Mouse (Mus musculus) B cell, adult 2 months (primary cell): ENCODE data around the gene Eif3l.

Experiments
- DNase-seq, 2 experiments: peaks; one replicate each; pipeline ENCODE4 v3.0.0; 2022

The Eif3l gene

DNA sequence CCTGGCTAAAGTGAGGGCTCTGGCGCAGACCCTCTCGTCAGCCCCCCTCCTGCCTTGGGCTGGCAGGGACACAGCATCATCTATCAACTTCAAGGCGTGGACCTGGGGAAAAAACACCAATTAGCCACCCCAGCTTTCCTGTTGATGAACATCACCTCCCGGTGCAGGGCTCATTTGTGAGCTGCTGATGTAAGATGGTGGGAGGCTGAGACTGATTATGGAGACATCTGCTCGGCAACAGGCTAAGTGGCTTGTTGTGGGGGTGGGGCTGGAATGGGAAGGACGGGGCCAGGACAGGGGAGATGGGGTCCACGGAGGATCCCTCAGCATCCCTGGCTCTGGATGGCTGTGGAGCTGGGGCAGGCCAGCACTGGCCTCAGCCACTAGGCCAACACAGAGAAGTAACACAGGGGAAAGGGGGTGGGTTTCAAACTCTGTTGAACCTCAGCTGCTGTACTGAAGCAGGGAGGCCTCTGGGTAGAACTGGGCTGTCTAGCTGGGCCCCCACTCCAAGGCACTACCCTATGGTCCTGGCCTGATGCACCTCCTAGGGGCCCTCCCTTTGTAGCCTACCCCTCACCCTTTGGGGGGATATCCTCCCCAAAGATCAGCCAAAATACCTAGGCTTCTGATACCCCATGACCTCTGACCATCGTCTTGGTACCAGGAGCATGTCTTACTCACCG is 24.7 kb upstream of the Eif3l start:
- no peak for DNase-seq

DNA sequence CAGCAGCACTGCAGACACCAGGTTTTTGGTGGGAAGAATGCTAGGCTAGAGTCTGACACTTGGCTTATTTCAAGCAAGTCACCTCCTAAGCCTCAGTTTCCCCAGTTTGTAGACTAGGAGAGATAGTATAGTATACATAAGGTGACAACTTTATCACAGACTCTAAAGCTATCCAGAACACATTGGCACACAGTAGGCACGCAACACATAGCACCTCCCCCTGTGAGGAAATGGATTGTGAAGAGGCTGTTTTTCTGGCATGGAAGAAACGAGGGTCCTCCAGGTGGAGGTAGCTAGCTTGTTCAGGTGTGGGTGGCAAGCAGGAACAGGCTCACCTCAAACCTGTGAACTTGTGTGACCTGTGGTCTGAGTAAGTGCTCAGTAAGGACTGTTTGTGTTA is 24.0 kb upstream of the Eif3l start:
- no peak for DNase-seq

DNA sequence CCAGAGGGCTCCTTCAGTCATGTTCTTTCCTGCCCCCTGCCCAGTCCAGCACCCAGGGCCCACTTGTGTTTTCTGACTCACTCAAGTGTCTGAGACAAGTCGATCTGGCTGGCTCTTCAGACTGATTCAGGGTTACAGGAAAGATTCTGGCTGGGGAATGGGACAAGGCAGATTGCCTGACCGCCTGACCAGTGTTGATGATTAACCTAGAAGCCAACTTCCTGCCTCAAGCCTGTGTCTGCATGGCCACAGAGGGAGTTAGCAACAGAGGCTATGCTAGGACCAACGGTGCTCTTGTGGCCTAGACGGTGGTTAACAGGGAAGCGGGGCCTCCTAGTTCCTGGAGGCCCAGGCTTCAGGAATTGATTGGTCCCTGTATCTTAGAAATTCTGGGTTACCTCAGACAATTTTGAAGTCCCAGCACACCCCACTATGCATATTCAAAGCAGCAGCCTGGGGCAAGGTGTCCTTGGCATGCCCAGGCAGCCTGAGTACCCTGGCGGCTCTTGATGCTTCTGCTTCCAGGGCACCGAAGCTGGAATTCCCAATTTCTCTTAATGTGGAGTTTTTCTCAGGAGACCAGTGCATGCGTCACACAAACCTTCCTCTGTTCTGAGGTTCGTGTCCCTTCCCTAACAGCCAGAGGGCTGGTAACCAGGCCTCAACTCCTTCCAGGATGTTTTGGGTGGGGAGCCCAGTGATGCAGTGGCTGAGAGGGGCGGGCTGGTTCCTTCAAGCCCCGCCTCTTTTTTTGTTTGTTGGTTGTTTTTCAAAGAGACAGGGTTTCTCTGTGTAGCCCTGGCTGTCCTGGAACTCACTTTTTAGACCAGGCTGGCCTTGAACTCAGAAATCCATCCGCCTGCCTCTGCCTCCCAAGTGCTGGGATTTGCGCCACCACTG is 23.3 kb upstream of the Eif3l start:
- DNase-seq: no peak

DNA sequence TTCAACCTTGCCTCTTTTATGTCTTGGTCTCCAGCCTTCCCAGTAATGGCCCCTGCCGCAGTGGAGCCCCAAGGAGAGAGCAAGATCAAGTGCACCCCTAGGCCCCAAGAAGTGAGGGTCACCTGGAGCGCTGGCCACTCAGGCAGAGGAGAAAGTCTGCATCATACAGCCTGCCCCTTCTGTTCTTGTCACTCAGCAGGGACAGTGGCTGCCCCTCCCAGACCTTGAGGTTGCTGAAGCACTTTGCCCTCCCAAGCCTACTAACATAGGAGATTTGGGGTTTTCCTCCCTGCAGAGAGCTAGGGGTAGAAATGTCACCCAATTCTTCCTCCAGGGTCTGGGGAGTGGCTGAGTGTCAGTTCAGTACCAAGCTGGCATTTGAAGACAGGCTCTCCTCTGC is 22.6 kb upstream of the Eif3l start:
- DNase-seq: no peak

DNA sequence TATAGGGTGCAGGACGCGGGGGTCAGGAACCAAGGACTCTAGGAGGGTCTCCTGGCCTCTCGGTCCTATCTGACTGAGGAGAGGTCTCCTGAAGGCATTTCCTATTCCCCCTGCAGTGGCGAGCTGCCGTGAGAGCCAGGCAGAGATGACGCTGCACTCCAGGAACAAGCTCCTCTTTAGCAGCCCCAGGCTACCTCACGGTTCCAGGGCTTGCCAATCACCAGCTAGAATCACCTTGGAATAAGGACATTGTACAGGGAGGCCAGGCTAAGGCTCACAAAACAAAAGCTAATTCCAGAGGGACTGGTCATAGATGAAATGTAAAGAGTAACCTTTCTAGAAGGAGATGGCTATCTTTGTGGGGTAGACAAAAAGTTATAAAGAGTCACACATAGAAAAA is 18.4 kb upstream of the Eif3l start:
- DNase-seq: no peak

DNA sequence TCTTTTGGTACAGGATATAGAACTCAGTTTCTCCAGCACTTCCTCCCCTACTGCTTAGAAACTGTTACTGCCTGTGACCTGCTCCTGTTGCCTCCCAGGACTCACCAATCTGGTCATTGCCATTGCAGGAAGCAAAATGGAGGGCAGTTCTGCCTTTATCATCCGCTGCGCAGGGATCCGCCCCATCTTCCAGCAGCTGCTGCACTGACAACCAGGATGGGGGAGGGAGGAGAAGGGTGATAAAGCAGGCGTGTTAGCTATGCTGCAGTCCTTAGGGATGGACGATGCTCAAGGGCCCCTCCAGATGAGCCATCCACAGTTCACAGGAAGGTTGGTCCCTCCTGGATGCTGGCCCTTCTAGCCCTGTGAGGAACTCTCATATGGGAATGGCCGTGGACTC is 17.1 kb upstream of the Eif3l start:
- no peak for DNase-seq

DNA sequence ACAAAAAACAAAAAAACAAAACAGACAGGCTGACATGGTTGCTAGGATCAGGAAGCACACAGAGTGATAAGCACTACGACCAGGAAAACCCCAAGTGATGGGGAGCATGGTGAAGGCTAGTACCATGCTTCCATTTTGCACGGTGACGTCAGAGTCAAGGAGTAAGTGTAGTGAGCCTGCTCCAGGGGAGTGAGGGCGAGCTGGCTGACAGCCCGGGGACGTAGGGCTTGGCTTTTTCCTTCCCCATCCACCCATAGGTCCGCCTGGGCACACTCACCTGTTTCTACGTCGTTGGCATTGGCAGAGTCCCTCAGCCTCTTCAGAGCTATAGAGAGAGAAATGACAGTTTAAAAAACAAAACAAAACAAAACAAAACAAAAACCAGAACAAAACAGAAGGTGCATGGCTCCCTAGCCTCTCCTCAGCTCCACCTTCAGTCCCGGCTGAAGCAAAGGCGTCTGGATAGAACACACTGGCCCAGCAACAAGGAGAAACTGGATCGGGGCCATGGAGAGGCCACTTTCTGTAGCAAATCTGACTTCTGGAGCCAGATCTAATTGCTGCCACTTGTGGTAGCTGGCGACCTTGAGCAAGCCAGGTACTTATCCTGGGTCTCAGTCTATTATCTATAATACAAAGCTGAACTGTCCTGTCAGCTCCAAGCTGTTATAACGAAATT is 14.0 kb upstream of the Eif3l start:
- DNase-seq: no peak

DNA sequence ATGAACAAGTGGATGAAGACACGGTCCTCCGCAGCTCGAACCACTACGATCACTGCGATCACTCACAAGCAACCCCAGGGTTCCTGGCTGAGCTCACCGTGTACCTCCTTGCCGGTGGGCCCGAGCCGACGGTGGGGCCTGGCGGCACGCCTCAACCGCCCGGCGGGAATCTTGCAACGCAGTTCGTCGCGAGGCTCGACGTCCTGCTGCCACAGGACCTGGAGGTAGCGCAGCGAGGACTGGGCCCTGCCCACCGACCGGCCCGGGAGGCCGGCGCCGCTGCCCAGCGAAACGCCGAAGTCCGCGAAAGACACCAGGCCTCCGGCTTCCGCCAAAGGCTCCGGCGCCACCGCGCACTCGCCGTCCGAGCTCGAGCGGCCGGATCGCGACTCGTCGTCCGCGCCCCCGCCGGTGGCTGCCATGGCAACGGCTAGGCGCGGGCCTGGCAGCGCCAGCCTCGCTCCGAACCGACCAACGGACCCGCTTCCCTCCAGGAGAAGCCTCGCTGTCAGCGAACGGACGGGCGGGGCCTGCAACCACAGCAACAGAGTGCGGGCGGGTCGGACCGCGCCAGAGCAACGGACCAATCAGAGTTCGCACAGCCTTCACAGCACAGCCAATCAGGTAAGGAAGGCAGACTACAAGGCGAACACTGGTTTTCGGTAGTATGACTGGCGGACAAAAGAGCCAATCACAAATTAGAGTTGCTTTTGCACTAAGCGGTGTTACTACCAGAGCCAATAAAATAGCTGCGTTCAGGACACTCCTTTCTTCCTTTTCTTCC is 12.4 kb upstream of the Eif3l start, which contains the start of gene Ankrd54:
Gene Ankrd54, minus strand, starts transcription at position 518 of the 784 bp plus-strand sequence.
- peak; percentile 92 to 94 for DNase-seq

DNA sequence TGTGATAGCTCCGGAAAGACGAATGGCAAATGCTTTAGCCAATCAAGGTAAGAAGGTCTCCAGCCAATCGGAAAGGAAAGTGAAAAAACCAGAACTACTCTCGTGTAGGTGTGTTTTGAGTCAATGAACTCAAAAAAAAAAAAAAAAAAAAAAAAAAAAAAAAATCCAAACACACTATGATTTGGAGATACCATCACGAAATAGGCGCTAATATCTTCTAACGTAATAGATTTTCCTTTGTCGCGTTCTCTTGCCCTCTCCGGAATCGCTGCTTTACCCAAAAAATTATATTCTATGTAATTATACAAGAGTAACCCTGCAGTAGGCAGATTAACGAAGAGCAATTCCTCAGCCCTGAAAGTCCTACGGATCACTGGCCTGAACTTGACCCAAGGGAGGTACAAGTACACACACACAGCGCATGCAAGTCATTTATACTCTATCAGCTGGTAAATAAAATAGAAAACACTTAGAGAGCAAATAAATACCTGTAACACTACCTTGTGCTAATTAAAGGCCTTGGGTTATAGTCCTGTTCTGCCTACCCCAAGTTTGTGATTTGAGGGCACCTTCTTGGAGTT is 11.7 kb upstream of the Eif3l start:
- DNase-seq: no peak

DNA sequence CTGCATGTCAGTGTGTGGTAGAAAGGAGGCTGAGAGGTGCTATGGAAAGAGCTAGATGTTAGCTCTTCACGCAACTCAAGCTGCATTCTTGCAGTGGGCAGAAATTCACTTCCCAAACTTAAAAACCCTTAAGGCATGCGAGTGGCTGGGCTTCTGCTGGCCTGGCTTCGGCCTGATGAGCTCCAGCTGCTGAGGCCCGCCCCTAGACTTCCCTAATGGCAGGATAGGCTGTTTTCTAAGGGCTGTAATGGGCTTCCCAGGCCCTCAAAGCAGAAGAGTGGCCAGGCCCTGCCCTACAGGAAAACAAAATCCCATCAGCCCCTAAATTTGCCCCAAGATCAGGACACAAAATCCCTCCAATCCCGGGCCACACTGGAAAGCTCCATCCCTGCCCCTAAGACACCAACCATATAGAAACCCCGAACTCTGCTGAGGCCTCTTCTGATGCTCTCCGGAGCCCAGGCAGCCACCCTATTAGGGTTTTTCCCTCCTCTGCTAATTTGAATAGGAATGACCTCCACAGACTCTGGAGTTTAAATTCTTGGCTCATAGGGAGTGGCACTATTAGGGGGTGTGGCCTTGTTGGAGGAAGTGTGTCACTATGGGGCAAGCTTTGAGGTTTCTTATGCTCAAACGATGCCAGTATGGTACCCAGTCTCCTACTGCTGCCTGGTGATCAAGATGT is 9.8 kb upstream of the Eif3l start:
- no peak for DNase-seq

DNA sequence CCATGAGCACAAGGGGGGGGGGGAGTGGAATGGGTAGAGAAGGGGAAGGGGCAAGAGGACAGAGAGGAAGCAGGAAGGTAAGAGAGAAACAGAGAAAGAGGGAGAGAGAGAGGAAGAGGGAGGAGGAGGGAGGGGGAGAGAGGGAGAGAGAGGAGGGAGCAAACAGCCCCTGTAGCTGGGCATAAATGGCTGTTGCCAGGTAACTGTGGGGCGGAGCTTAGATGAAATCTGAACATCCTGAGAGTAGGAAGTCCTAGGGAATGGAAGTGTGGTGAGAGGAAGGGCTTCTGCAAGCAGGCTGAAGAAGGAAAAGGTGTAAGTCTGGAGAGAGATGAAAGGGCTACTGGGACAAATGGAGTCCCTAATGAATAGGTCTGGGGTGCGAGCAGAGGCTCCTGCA is 8.7 kb upstream of the Eif3l start:
- no peak for DNase-seq

DNA sequence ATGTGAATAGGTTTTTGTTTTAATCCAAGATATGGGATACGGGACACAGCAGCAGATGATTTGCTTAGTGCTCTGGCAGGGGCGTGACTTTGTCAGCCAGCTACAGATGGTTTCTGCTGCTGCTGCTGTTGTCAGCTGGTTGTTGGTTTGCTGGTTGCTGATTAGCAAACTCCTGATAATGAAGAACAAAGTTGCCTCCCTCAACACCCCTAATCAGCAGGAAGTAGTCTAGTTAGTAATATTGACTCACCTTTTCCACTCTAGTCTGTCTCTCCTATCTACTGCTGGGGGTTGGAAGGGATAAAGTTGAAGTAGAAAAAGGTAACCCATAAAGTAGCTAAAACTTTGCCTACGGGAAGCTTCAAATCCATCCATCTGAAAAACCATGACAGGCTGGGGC is 7.3 kb upstream of the Eif3l start:
- no peak for DNase-seq

DNA sequence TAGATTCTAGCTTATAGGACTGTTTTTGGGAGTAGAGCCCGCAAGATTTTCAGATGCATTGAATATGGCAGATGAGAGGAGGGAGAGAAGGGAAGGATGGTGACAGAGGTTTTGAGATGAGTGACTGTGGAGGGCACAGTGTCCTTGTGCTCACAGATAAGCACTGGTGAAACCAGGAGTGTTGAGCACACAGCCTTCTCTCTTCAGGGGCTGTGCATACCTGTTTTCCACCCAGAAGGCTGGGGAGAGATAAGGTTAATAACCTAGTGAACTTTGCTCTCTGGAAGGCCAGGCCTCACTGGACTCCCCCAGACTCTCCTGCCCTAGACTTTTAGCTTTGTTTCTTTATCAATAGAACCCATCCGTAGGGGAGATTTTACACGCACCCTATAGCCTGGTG is 6.6 kb upstream of the Eif3l start:
- no peak for DNase-seq

DNA sequence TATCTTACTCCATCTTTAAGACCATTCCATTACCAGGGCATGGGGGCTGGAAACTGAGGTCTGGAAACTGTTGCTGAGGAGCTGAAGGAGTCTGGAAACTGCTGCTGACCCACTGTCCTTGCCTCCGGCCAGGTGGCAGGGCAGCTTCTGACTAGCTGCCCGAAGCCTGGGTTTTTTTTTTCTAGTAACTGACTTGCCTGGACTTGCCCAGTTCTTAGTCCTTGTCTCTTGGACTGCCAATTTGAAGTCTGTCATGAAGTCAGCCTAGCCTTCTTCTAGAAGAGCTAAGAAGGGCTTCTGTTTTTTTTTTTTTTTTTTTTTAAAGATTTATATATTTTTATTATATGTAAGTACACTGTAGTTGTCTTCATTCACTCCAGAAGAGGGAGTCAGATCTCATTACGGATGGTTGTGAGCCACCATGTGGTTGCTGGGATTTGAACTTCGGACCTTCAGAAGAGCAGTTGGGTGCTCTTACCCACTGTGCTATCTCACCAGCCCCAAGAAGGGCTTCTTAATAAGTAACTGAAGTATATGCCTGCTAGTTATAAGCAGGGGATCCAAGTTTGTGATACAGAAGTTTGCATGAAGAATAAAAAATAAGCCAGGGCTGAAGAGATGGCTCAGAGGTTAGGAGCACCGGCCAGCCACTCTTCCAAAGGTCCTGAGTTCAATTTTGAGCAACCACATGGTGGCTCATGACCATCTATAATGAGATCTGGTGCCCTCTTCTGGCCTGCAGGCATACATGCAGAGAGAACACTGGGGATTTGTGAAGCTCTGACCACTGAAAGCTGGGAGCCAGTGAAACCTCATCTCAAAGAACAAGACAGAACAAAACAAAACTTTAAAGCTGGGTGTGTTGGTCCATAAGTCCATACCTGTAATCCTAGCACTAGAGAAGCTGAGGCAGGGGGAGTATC is 3.6 kb upstream of the Eif3l start:
- DNase-seq: peak; percentile 58 to 66

DNA sequence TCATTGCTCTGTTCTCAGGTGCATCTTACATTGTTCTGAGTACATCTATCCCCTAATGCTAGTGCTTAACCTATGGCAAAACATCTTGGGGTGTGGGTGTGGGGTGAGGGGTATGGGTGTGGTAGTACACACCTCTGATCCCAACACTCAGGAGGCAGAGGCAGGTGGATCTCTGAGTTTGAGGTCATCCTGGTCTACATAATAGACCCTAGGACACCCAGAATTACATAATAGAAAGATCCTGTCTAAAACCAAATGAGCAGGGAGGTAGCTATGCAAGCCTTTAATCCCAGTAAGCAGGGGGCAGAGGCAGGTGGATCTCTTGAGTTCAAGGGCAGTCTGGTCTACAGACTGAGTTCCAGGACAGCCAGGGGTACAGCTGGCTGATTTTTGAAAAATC is 1.2 kb upstream of the Eif3l start:
- no peak for DNase-seq

DNA sequence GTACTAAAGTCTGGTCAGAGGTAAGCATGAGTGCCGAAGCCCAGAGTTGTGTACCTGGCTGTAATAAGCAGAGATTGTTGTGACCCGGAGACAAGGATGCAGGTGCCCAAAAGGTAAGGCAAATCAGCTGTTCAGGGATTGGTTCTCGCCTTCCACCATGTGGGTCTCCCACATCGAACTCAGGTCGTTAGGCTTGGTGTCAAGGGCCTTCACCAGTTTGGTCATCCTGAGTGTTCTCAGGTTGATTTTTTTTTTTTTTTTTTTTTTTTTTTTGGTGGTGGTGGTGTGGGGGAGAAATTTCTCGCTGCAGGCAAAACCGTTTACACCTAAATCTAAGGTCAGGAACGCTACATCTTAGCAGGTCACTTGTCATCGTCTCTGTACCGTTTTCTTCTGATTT is 533 bp upstream of the Eif3l start:
- no peak for DNase-seq

DNA sequence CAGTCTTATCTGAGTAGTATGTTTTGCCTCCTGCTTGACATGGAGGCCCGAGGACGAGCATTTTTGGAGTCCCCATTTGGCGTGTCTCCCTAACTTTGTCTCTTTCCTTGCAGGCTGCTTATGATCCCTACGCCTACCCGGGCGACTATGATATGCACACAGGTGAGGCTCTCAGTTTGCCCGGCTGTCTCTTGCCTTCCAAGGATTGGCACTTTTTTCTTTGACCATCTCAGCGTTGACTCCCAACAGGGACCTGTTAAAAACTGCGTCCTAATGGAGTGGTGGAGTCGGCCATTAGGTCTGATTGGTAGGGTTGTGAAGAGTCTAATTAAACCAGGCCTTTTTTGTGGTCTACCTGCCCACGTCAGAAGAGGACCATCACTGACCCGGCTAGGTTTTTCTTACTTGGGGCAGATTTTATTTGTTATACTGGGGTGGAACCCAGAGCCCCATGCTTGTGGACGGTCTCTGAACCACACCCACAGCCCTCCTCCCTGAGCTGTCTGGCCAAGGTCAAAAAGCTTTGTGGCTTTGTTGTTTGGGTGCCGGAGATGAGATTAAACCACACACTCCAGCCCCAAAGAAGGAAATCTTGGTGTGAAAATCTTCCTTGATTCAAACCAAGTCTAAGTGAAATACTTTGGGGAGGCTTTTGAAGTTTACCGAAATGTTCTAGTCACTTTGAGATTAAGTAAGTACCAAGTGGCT is 833 bp downstream of the Eif3l start:
- no peak for DNase-seq

DNA sequence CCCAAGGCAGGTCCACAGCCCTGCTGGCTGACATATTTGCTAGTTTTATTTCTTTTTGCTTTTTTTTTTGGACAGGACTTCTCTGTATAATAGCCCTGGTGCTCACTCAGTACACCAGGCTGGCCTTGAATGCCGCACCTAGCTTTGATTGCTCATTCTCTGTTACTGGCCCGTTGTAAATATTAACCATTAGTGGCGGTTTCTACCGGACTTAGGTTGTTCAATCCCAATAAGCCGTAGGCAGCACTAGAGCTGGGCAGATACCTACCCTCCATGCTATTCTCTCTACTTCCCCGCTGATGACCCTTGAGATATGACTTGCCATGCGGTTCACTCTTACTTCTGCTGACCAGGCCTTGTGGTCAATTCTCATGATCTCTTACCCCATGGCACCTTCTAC is 4.6 kb downstream of the Eif3l start:
- DNase-seq: no peak

DNA sequence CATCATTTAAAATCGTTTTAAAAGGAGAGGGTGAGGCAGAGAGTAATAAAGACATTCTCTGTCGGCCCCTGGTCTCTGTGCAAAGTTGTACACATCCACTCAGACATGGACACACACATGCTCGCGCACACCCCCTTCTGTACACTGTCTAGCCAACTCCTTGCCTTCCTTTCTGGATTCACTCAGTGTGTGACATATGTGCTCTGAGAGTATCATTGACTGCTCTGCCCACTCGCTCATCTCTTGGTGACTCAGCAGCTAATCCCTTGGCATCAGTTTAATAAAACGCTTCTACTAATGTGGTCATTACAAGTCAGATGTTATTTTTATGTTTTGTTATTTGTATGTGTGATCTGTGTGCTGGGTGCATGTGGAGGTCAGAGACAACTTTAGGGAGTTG is 17.3 kb downstream of the Eif3l start:
- no peak for DNase-seq
